Mouse (Mus musculus): ENCODE measurements around the gene Muc1.

The Muc1 gene

GRCm38 (mm10) chr3:89276061-89276460, 47.2 kb downstream of the Muc1 start:
- DNase-seq: no peak

GRCm38 (mm10) chr3:89277281-89278021, 48.6 kb downstream of the Muc1 start:
- no peak for DNase-seq

DNA sequence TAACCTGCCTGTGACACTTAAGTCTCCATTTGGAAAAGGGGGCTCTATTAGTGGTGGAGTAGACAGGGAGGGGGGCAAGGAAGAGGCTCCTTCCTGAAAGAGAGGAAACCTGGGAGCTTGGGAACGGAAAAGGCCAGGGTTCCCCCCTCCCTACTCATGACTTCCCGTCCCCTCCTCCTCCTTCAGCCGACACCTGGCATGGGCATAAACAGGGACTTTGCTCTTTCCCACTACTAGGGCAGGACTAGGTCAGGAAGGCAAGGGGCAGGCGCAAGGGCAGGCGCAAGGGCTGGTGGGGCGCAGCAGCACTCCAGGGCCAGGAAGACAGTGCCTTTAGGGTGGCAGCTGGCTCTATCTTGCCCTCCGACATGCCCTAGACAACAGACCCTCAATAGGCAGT, 49.2 kb downstream of the Muc1 start:
- DNase-seq: no peak

- no peak for DNase-seq
These were observed 49.8 kb downstream of the Muc1 start for GRCm38 (mm10) chr3:89278643-89279042.

- DNase-seq: peak; percentile 67
These were observed 50.5 kb downstream of the Muc1 start for GRCm38 (mm10) chr3:89279153-89279890.

DNA sequence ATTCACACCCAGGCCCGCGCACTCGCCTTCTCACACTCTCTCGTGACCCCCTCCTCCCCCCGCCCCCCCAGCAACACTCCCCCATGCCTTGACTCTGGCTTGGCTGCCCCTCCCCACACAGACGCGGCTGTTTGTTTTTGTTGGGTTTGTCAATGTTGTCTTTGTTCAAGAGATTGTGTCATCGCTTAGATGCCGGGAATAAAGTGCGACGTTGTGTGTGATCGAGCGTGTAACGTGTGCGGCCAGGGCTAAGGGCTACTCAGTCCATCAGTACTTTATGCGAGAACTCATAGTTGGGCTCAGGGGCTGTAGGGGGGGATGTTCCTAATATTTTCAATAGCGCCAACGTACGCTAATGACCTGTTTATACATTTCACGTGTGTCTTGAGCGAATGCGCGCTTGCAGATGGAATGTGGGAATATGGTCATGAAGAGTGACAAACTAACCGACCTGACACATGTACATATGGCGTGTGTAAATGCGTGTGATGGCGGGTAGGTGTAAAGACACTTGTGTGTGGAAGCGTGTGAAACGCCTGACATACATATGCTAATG, 51.3 kb downstream of the Muc1 start:
- DNase-seq: no peak

DNA sequence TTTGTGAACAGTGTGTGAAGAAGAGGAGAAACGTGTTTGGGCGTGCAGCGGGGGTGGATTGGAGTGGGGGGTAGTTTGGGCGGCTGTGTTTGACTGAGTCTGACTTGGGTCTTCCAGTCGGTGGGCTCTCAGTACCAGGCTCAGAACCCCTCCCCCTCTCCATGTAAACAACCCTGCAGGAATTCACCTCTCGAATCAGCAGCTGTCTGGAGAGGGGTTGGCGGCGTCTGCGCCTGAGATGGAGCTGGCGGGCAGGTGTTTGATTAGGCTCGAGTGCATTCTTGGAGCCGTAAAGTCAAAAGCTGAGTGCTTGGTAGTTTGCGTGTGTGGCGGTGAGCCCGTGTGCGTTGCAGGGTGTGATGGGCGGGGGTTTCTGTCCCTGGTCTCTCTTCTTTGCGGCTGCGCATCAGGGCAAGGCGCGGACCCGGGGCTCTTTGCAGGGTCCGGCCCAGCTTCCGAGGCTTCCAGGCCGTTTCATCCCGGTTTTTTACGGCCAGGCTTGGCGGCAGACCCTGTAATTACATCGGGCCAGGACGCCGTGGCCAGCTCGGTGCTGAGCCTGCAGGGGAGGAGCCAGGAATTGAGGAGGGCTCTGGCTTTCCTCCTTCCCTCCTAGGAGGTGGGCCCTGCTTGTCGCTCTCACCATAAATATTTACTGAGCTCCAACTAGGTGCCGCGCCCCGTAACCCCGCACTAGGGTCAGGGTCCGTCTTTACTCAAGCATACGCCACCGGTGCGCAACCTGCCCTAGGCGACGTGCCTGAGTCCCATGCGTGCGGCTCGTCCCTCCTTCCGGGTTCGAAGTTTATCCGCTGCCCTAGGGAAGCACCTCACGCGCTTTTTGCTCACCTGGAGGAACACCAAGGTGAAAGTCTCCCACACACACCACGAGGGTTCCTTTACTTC, 52.0 kb downstream of the Muc1 start, which contains the start of gene Efna1:
TSS of gene Efna1 (minus strand) at position 537 of the 906 bp plus-strand sequence.
- no peak for DNase-seq

DNA sequence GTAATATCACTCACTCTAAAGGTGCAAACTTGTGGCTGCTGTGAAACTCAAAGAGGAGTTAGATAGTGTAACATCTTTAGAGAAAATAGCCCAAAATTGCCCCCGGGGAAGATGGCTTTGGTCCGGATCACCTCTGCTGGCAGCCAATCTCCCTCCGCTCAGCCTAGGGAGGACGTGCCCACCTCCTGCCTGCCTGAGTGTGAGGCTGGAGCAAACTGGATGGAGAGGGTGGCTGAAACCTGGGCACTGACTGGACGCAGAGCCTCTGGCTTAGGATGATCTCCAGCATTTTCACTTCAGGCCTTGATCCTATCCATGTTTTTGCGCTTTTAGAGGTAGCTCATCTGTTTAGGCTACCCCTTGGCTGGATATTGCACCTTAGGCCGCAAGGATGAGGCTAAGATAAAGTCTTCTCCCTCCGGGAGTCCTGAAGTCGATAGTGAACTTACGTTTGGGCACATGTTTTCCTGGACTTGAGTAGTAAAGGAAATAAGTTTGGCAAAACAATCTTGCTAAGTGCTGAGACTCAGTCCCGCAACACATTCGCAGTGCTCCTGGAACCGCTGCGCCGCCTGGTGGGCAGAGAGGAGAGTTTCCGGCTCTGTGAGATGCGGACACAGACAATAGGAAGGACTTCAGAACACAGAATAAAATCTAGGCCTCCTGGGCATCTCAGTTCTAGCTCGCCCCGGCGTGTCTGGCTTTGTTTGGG, 52.9 kb downstream of the Muc1 start:
- DNase-seq: peak; percentile 86

- no peak for DNase-seq
These were observed 53.4 kb downstream of the Muc1 start for GRCm38 (mm10) chr3:89282291-89282643.
